Mouse (Mus musculus): ENCODE measurements around the gene Gm19668.
"Not testable (repeated sequence)": the region's sequence is repeated elsewhere in the genome, so short reads cannot be mapped to it uniquely, and the experiment has no call there.

The Gm19668 gene

DNA sequence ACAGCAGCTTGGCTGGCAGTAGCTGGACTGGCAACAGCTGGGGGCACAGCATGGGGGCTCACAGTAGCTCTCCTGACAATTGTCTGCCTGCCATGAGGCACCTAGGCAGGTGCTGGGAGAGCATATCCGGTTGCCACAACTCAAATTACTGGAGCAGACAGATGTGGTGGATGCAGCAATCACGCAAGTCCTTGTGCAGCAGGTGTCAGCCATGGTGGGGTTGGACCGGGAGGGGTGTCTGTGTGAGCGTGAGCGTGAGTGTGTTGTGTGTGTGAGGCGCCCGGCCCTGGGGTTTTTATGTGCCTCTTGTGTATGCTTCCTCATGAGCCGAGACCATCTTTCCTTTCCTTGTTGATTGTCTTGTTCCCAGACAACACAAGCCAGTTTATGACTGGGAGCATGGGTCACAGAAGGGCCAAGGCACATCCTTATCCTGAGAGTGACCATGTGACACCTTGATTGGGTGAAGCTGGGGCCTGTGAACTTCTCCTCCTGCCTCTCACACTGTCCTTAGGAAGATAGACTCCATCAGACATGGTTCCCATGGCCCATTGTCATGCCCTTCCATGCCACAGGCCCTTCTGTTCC lies at the start of gene Gm19668:
Gene Gm19668 (minus strand): TSS at position 213 of the 588 bp plus-strand sequence.
- DNase-seq (ENCODE audit: low spot score in 2 of 2): no peak

DNA sequence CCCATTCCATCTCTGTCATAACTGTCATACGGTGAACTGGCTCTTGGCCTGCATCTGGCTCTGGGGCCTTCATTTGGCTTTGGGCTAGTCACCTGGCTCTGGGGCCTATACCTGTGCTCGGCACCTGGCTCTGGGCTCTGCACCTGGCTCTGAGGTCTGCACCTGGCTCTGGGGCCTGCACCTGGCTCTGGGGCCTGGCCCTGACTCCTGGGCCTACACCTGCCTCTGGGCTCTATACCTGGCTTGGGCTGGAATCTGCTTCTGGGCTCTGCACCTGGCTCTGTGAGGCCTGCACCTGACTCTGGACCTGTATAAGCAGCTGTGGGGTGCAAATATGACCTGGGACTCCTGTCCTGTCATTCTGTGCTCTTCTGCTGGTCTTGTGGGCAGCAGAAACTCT lies 48.6 kb upstream of the Gm19668 start:
- no peak for DNase-seq (ENCODE audit: low spot score in 2 of 2)

GRCm38 (mm10) chr10:77846961-77847360 lies 48.0 kb upstream of the Gm19668 start:
- DNase-seq (ENCODE audit: low spot score in 2 of 2): no peak

- DNase-seq (ENCODE audit: low spot score in 2 of 2): no peak
Observed at GRCm38 (mm10) chr10:77846503-77846902, 47.6 kb upstream of the Gm19668 start, which contains the start of gene Gm36176. Gene Gm36176 (plus strand): TSS chr10:77846803.

DNA sequence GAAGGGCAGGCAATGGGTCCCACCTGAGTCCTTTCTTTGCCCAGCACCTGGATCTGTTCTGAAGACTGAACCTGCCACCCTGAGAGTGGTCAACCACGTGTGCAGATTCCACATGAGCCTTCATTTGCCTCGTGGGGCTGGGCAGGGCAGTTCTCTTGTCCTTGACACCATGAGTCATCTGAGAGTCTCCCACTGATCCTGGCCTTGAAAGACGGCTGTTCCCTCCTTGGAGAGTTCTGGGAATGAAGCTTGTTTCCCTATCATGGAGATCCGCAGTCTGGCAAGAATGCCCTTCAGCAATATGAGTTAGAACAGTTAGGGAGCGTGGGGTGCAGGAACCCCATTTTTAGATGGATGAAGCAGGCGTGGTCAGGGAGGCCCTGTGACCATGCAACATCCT lies 40.1 kb upstream of the Gm19668 start:
- no peak for DNase-seq (ENCODE audit: low spot score in 2 of 2)

- DNase-seq (ENCODE audit: low spot score in 2 of 2): peak; percentile 15 to 31
Observed at GRCm38 (mm10) chr10:77835647-77836046, 36.7 kb upstream of the Gm19668 start, which contains the start of gene Krtap10-10. Gene Krtap10-10 (plus strand): TSS chr10:77835947.

DNA sequence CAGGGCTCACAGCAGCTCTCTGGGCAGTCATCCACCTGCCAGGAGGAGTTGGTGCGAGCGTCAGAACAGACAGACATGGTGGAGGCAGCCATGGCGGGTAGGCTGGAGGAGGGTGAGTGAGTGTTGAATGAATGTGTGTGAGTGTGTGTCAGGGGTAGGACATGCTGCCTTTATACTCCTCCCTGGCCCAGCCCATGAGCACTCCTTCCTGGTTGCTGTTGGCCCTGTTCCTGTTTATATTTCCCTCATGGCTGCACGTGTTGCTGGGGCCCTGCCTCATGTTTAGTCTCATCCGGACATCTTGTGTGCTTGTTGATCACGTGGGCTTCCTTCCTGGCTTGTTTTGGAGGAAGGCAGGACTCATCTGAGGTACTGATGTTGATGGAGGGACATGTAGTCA lies 28.0 kb upstream of the Gm19668 start, which contains the start of gene Krtap10-4:
Gene Krtap10-4 (minus strand): TSS at position 145 of the 400 bp plus-strand sequence.
- no peak for DNase-seq (ENCODE audit: low spot score in 2 of 2)

- DNase-seq (ENCODE audit: low spot score in 2 of 2): no peak
Observed at GRCm38 (mm10) chr10:77819203-77819602, 20.3 kb upstream of the Gm19668 start.

GRCm38 (mm10) chr10:77818523-77818922 lies 19.6 kb upstream of the Gm19668 start:
- DNase-seq (ENCODE audit: low spot score in 2 of 2): no peak

DNA sequence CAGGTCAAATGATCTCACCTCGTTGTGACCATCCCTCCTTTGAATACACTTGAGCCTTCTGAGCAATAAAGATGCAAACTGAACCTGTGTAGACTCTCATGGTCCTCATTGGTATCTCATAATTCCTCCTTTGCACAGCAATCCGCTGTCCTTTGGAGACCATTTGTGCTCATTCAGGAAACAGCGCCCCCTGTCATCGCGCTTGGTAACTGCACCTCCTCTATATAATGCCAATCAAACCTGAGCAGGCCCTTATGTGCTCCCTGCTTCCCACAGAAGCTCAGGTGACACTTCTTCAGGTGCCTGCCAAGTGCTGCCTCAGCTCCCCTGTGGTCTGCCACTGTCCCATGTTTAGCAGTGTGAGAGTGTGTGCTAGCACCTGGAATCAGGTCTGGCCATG lies 16.6 kb upstream of the Gm19668 start:
- no peak for DNase-seq (ENCODE audit: low spot score in 2 of 2)

DNA sequence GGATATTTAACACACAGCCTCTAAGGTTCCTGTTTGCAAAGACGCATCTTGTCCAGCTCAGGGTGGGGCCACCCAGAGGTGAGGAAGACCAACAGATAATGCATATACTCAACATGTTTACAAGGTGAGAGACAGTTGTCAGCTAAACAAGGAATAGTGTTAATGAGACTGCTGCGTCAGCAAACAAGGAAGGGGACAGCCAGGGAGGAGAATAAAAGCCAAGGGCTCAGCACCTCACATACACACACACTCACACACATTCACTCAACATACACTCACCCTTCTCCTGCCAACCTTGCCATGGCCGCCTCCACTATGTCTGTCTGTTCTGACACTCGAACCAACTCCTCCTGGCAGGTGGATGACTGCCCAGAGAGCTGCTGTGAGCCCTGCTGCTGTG lies 15.4 kb upstream of the Gm19668 start, which contains the start of gene Gm2696:
Gene Gm2696 (plus strand): TSS at position 301 of the 400 bp plus-strand sequence.
- no peak for DNase-seq (ENCODE audit: low spot score in 2 of 2)

DNA sequence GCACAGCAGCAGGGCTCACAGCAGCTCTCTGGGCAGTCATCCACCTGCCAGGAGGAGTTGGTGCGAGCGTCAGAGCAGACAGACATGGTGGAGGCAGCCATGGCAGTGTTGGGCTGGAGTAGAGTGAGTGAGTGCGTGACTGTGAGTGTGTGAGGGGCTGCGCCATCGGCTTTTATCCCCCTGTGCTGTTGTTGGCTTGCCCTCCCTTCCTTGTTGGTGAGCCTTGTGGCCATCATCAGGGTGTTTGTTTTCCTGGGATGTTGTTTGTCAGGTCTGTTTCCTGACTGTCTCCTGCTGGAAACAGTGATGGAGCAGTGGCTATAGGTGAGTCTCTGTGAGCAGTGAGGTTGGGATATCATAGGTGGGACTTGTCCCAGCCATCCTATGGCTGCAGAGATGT lies 12.8 kb upstream of the Gm19668 start, which contains the start of gene Gm9507:
Gene Gm9507 (minus strand): TSS at position 101 of the 400 bp plus-strand sequence.
- no peak for DNase-seq (ENCODE audit: low spot score in 2 of 2)

- DNase-seq (ENCODE audit: low spot score in 2 of 2): no peak
Observed at GRCm38 (mm10) chr10:77804095-77804494, 5.2 kb upstream of the Gm19668 start.

GRCm38 (mm10) chr10:77798164-77798920 lies 591 bp downstream of the Gm19668 start:
- DNase-seq (ENCODE audit: low spot score in 2 of 2): not testable (repeated sequence)

- no peak for DNase-seq (ENCODE audit: low spot score in 2 of 2)
Observed at GRCm38 (mm10) chr10:77797677-77798076, 1.3 kb downstream of the Gm19668 start.

GRCm38 (mm10) chr10:77794976-77795375 lies 4.0 kb downstream of the Gm19668 start, which contains the start of gene Gm9639:
Gene Gm9639 (minus strand): TSS chr10:77795076.
- no peak for DNase-seq (ENCODE audit: low spot score in 2 of 2)

DNA sequence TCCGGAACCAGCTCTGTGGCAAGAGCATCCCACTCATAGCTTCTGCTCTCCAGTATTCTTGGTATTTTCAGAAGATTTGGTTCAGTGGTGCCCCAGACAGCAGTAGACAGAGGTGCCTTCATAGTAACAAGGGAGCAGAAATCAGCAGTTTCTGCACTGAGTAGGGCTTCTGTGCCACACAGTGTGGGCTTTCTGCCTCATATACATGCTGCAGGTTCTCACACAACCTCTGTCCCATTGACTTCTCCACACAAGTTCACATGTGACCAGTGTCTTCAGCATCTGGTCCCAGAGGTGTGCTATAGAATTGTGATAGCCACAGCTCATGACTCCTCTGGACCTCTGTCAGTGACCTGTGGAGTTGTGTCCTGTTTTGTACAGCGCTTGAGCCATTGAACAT lies 10.3 kb downstream of the Gm19668 start:
- DNase-seq (ENCODE audit: low spot score in 2 of 2): no peak

DNA sequence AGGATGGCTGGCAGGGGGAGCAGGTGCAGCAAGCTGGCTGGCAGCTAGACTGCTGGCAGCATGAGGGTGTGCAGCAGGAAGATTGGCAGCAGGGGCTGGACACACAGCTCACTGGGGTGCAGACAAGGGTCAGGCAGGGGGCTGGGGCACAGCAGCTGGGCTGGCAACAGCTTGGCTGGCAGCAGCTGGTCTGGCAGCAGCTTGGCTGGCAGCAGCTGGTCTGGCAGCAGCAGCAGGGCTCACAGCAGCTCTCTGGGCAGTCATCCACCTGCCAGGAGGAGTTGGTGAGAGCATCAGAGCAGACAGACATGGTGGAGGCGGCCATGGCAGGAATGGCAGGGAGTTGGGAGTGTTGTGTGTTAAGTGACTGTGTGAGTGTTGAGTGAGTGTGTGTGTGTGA lies 11.1 kb downstream of the Gm19668 start, which contains the start of gene Gm7137:
Gene Gm7137 (minus strand): TSS at position 325 of the 400 bp plus-strand sequence.
- peak in 1 of 2 experiments; percentile 21 for DNase-seq (ENCODE audit: low spot score in 2 of 2)

DNA sequence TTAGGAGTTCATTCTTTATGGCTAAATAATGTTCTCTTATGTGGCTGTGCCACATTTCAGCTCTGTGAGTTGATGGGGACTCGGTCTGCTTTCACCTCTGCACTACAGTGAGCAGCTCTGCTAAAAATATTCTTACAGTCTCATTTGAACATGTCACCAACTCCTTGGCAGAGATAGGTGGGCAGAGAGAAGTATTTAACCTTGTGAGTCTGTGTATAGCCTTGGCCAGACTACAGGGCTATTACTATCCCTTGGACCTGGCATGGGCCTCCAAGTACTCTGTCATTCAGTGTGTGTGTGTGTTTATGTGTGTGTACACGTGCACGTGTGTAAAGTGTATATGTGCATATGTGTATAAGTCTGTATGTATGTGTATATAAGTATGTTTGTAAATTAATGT lies 15.5 kb downstream of the Gm19668 start:
- DNase-seq (ENCODE audit: low spot score in 2 of 2): not testable (repeated sequence)

GRCm38 (mm10) chr10:77782442-77782841 lies 16.5 kb downstream of the Gm19668 start, which contains the start of gene Gm3250:
Gene Gm3250 (minus strand): TSS chr10:77782542.
- DNase-seq (ENCODE audit: low spot score in 2 of 2): not testable (repeated sequence)

- DNase-seq (ENCODE audit: low spot score in 2 of 2): not testable (repeated sequence)
Observed at GRCm38 (mm10) chr10:77776844-77777243, 22.1 kb downstream of the Gm19668 start, which contains the start of gene Gm7138. Gene Gm7138 (minus strand): TSS chr10:77776944.

DNA sequence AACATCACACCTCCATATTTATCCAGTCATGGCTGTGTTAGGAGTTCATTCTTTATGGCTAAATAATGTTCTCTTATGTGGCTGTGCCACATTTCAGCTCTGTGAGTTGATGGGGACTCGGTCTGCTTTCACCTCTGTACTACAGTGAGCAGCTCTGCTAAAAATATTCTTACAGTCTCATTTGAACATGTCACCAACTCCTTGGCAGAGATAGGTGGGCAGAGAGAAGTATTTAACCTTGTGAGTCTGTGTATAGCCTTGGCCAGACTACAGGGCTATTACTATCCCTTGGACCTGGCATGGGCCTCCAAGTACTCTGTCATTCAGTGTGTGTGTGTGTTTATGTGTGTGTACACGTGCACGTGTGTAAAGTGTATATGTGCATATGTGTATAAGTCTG lies 26.8 kb downstream of the Gm19668 start:
- not testable (repeated sequence) for DNase-seq (ENCODE audit: low spot score in 2 of 2)
